Mouse (Mus musculus): ENCODE data around the gene Ttc23.
A peak's percentile ranks its signal among the peaks of the same experiment; 100 is the strongest.

GRCm38 (mm10) chr7:67672650-67673049 is 25.4 kb downstream of the Ttc23 start:
- peak; percentile 97 for TF ChIP-seq CTCF (IDR thresholded peaks at IDR 0.05; ENCODE audit: low read depth, low read length)
- no peak for TF ChIP-seq POLR2A (IDR thresholded peaks at IDR 0.05; ENCODE audit: extremely low read depth, insufficient read depth, low read length)

Measured in liver, adult 2 months (tissue).